Mouse (Mus musculus): Measurements from ENCODE around the gene Popdc2.

- TF ChIP-seq POLR2A (IDR thresholded peaks at IDR 0.05; ENCODE audit: low read depth, low read length) (no peak), CTCF (IDR thresholded peaks at IDR 0.05; ENCODE audit: extremely low read depth, insufficient read depth, insufficient read length, insufficient replicate concordance) (no peak)
These were observed 15.5 kb downstream of the Popdc2 start for GRCm38 (mm10) chr16:38377546-38377945.

Data from spleen, adult 2 months (tissue).